Mouse (Mus musculus) small intestine, adult 2 months (tissue): ENCODE measurements at regions not wholly inside any gene's neighbourhood (a gene's known extent, or its start where the extent isn't known, plus 50 kb on each side); places are given as distances from the start of the nearest gene placed in this dataset.

ENCODE experiments used
- H3K27ac ChIP-seq: fragments of 200-500 bp; 2 replicates; pipeline ENCODE4 v1.5.1; 2012; ENCODE audit warnings: low read depth, low read length, control low read depth, inconsistent platforms; ENCODE audit not compliant: insufficient read depth
- H3K27me3 ChIP-seq: fragments of 200-500 bp; 2 replicates; pipeline ENCODE4 v1.6.1; 2012; ENCODE audit warnings: mild to moderate bottlenecking, moderate library complexity, low read length, inconsistent platforms; ENCODE audit not compliant: control insufficient read depth, insufficient read depth
- H3K36me3 ChIP-seq: fragments of 200-500 bp; 2 replicates; pipeline ENCODE4 v1.6.1; 2012; ENCODE audit warnings: mild to moderate bottlenecking, low read length, control low read depth, inconsistent platforms; ENCODE audit not compliant: control insufficient read depth, insufficient read depth
- H3K4me1 ChIP-seq: fragments of 200-500 bp; 2 replicates; pipeline ENCODE4 v1.6.1; 2012; ENCODE audit warnings: low read length, inconsistent platforms, mixed read lengths; ENCODE audit not compliant: control insufficient read depth, insufficient read depth, insufficient read length
- H3K4me3 ChIP-seq: fragments of 200-500 bp; 2 replicates; pipeline ENCODE4 v1.5.1; 2012; ENCODE audit warnings: low read depth, mild to moderate bottlenecking, control low read depth, inconsistent platforms, low read length, moderate library complexity
- CTCF ChIP-seq: fragments of 200-500 bp; IDR thresholded peaks from 2 replicates; pipeline ENCODE4 v1.5.1; 2012; ENCODE audit warnings: low read depth, mild to moderate bottlenecking, control low read depth, inconsistent platforms, low read length, moderate library complexity, mixed read lengths; ENCODE audit not compliant: insufficient replicate concordance, insufficient read length; ENCODE audit errors: extremely low read depth
- POLR2A ChIP-seq: fragments of 200-500 bp; IDR thresholded peaks from 2 replicates; pipeline ENCODE4 v1.6.1; 2012; ENCODE audit warnings: low read depth, mild to moderate bottlenecking, control low read depth, inconsistent platforms, low read length, moderate library complexity
- WGBS: fragments of 180-500 bp; shearing (Covaris S2); methylation state at CpG from one replicate; pipeline ENCODE4 v1.1.7; 2018; 5-methylcytosine and 5-hydroxymethylcytosine counted together

DNA sequence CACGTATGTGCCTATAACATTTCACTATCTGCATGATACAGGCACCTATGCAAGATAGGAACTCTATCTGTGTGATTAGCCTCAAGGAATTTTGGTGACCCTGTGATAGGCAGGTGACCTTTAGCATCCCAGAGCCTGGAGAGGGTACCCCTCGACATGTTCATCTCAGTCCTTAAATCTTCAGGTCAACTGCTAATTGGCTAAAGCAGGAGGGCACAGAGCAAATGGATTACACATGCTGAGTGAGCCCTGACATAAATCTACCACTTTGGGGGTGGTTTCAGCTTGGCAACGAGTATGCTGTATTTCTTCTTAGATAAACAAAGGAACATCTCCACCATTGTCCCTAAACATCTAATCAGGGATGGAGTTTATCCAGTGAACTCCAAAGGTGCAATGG is 169.5 kb downstream of the Emx2 start:
- Histone ChIP-seq H3K36me3 (no peaks in the 10 kb centered on the region), H3K4me1 (no peaks in the 10 kb centered on the region), H3K4me3 (no peak overlapping the region), H3K27me3 (no peaks in the 10 kb centered on the region), H3K27ac (no peak overlapping the region)
- WGBS: 51% methylated on average over 3 of the region's 3 CpGs
- TF ChIP-seq POLR2A (no peak), CTCF (no peak)

DNA sequence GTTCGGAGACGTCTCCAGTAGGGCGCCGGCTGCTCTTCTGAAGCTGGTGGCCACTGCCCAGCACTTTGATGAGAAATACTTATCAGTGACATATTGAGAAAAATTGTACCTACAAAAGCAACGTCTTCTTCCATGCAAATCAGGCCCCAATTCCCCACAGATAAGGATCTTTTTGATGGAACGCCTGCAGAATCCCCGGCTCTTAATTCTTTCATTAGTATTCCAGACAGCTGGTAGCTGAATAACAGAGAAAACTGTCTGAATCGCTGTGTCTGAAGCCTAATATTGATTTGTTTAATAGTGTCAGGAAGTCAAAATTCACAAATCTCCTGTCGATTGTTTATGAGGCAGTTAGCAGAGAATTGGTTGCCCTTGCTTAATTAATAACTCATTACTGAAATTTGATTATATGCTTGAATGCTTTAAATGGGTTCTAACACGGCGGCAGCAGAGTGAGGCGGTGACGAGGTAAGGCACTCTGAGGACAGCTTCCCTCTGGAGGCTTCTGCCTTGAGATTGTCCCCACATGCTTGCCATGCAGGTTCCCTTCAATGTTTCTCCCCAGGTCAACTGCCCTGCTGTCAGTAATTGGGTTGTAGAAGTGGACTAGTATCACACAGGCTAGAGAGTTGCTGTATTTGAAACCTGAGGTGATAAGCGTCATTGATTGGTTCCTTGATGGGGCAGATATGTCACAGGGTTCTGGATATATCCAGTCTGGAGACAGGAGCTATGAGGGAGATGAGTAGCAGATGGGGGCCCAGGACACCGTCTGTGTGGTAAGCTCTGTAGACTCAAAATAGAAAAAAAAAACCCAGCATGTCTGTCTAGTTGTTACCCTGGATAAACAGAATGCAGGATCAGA is 170.4 kb downstream of the Emx2 start:
- H3K27me3 ChIP-seq: no peaks in the 10 kb centered on the region
- no peak overlapping the region for H3K27ac ChIP-seq
- 45% methylated on average over 15 of the region's 15 CpGs for WGBS
- no peak overlapping the region for H3K4me3 ChIP-seq
- H3K4me1 ChIP-seq: no peaks in the 10 kb centered on the region
- no peaks in the 10 kb centered on the region for H3K36me3 ChIP-seq
- TF ChIP-seq POLR2A (no peak), CTCF (no peak)

DNA sequence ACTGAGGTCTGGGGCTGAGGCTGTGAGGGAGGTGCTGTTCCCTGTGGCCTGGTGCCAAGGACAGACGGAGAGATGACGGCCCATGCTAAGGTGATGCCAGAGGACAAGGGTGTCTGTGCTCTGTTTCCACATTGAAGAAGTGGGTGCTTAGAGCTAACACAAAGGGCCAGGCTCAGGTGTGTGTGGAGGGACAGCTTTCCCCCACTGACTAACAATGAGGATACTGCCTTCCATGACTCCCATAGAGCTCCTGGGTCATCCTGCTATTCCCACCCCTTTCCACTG is 170.9 kb downstream of the Emx2 start:
- no peak overlapping the region for H3K4me3 ChIP-seq
- TF ChIP-seq POLR2A (no peak), CTCF (no peak)
- WGBS: 43% methylated on average over 2 of the region's 2 CpGs
- H3K27me3 ChIP-seq: no peaks in the 10 kb centered on the region
- H3K4me1 ChIP-seq: no peaks in the 10 kb centered on the region
- H3K36me3 ChIP-seq: no peaks in the 10 kb centered on the region
- H3K27ac ChIP-seq: no peak overlapping the region

DNA sequence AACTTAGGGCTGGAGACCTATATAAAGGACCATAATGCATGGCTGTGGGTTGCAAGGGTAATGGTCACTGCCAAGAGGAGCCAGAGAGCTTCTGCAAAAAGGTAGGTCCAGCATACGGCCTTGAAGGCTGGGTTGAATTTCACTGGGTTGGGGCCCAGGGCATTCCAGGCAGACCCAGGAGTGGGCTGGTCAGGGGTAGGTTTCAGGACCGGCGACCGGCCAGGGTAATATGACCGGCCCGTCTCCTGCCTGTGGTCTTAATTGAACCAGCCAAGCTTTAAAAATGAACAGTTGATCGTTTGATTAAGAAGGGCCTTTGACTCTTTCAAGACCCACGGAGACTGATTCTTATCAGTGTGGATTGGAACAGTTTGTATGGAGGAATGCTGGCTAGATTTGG is 171.9 kb downstream of the Emx2 start:
- TF ChIP-seq POLR2A (no peak), CTCF (no peak)

DNA sequence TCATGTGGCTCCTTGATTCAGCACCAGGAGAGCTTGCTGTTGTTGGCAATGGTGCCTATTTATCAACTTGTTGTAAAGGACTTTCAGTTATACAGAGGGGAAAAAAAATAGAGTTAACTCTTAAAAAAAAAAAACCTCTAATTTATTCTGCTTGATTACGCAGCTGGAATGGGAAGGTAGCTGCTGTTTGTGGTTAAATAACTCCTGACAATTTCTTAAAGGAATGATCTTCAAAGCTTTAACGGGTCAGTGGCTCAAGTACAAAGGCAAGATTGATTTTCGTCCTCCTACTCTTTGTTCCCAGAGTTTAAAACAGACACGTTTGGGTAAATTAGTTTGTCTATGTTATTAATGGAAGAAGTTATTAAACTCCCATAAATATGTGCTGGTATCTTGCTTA is 172.5 kb downstream of the Emx2 start:
- TF ChIP-seq CTCF (no peak), POLR2A (no peak)
- no peaks in the 10 kb centered on the region for H3K4me1 ChIP-seq
- 81% methylated on average over 4 of the region's 4 CpGs for WGBS
- H3K27ac ChIP-seq: no peak overlapping the region
- H3K36me3 ChIP-seq: no peaks in the 10 kb centered on the region
- no peak overlapping the region for H3K4me3 ChIP-seq
- no peaks in the 10 kb centered on the region for H3K27me3 ChIP-seq

More for the DNA sequence above, 171.9 kb downstream of the Emx2 start:
- H3K4me1 ChIP-seq: no peaks in the 10 kb centered on the region
- H3K27ac ChIP-seq: no peak overlapping the region
- no peaks in the 10 kb centered on the region for H3K36me3 ChIP-seq
- 85% methylated on average over 8 of the region's 8 CpGs for WGBS
- no peaks in the 10 kb centered on the region for H3K27me3 ChIP-seq
- H3K4me3 ChIP-seq: no peak overlapping the region

DNA sequence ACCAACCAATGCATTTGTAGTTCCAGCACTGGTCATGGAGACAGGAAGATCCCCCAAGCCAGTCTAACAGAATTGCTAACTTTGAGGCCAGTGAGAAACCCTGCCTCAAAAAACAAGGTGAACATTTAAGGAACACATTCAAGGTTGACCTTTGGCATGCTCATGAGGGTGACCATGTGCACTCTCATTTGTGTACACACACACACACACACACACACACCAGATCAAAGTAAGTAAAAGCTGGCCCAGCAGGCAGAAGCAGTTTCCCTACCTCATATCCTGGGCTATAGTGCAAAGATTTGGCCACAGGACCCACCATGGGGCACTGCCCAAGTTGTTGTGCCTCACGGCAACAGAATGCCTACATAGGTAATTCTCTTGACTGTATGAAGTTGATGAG is 173.4 kb downstream of the Emx2 start:
- no peak for TF ChIP-seq POLR2A
- no peak for TF ChIP-seq CTCF
- Histone ChIP-seq H3K36me3 (no peaks in the 10 kb centered on the region), H3K4me1 (no peaks in the 10 kb centered on the region), H3K27me3 (no peaks in the 10 kb centered on the region), H3K4me3 (no peak overlapping the region), H3K27ac (no peak overlapping the region)
- WGBS: 88% methylated on average over 1 of the region's 1 CpGs

DNA sequence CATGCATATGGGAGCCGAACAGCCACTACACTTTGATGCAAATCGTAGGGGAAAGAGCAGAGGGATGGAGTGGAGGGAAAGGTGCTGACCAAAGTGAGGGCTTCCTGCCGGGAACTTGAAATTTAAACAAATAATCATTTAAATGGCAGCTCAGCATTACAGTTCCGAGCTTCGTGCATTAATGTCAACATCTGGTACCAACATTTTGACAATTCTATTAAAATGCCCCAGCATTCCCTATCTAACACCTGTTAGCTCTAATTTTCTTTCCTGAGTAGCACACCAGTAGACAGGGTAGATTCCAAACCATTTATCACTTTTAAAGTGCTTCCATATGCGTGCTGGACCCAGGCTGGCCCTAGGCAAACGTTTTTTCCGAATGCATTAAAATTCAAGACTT is 178.1 kb downstream of the Emx2 start:
- Histone ChIP-seq H3K4me1 (no peaks in the 10 kb centered on the region), H3K36me3 (no peaks in the 10 kb centered on the region), H3K27ac (no peak overlapping the region), H3K27me3 (no peaks in the 10 kb centered on the region), H3K4me3 (no peak overlapping the region)
- TF ChIP-seq CTCF: no peak
- TF ChIP-seq POLR2A: no peak
- 57% methylated on average over 8 of the region's 8 CpGs for WGBS
